Mouse (Mus musculus): ENCODE measurements around the gene Ube2cbp.

- TF ChIP-seq CTCF (IDR thresholded peaks at IDR 0.05; ENCODE audit: extremely low read depth, insufficient read length, insufficient replicate concordance, low read depth, low read length) (no peak), POLR2A (IDR thresholded peaks at IDR 0.05; ENCODE audit: low read depth, low read length) (no peak)
Observed at GRCm38 (mm10) chr9:86335588-86335987, 129.2 kb downstream of the Ube2cbp start.

Data from small intestine, adult 2 months (tissue).